Mouse (Mus musculus) embryo, embryonic 10 days (tissue): Measurements from ENCODE around the gene Pan3.

ENCODE experiments used
- DNase-seq: peaks from one replicate; pipeline ENCODE4 v3.0.0-alpha.2; 2015; ENCODE audit warnings: low spot score

Gene Pan3

GRCm38 (mm10) chr5:147484142-147484541 is 54.2 kb downstream of the Pan3 start:
- peak; percentile 42 for DNase-seq

GRCm38 (mm10) chr5:147489226-147489625 is 59.3 kb downstream of the Pan3 start:
- no peak for DNase-seq

- no peak for DNase-seq
Observed at GRCm38 (mm10) chr5:147490907-147491306, 60.9 kb downstream of the Pan3 start.

- DNase-seq: no peak
Observed at GRCm38 (mm10) chr5:147492511-147492910, 62.5 kb downstream of the Pan3 start.

GRCm38 (mm10) chr5:147493205-147493604 is 63.2 kb downstream of the Pan3 start:
- DNase-seq: no peak

- no peak for DNase-seq
Observed at GRCm38 (mm10) chr5:147493685-147494084, 63.7 kb downstream of the Pan3 start.

GRCm38 (mm10) chr5:147494388-147494787 is 64.4 kb downstream of the Pan3 start:
- DNase-seq: no peak

GRCm38 (mm10) chr5:147494791-147495376 is 64.9 kb downstream of the Pan3 start:
- no peak for DNase-seq

- DNase-seq: no peak
Observed at GRCm38 (mm10) chr5:147495961-147496360, 66.0 kb downstream of the Pan3 start.

- no peak for DNase-seq
Observed at GRCm38 (mm10) chr5:147496921-147497320, 67.0 kb downstream of the Pan3 start.

- DNase-seq: no peak
Observed at GRCm38 (mm10) chr5:147497714-147498113, 67.8 kb downstream of the Pan3 start.

- DNase-seq: no peak
Observed at GRCm38 (mm10) chr5:147501456-147501998, 71.6 kb downstream of the Pan3 start.

- DNase-seq: no peak
Observed at GRCm38 (mm10) chr5:147502921-147503320, 73.0 kb downstream of the Pan3 start.

- no peak for DNase-seq
Observed at GRCm38 (mm10) chr5:147511350-147511749, 81.4 kb downstream of the Pan3 start.

- DNase-seq: no peak
Observed at GRCm38 (mm10) chr5:147527006-147527405, 97.0 kb downstream of the Pan3 start.

GRCm38 (mm10) chr5:147527788-147528187 is 97.8 kb downstream of the Pan3 start:
- DNase-seq: no peak

GRCm38 (mm10) chr5:147532031-147532430 is 102.1 kb downstream of the Pan3 start:
- no peak for DNase-seq

- no peak for DNase-seq
Observed at GRCm38 (mm10) chr5:147539409-147539808, 109.4 kb downstream of the Pan3 start.

- DNase-seq: no peak
Observed at GRCm38 (mm10) chr5:147539815-147540214, 109.9 kb downstream of the Pan3 start.

- no peak for DNase-seq
Observed at GRCm38 (mm10) chr5:147542291-147542690, 112.3 kb downstream of the Pan3 start.

- DNase-seq: peak; percentile 37
Observed at GRCm38 (mm10) chr5:147545731-147546241, 115.8 kb downstream of the Pan3 start.

- no peak for DNase-seq
Observed at GRCm38 (mm10) chr5:147549016-147549755, 119.2 kb downstream of the Pan3 start.
